Mouse (Mus musculus): Measurements from ENCODE around the gene Mettl4. TPM values are rescaled to one million over a fixed set of nuclear protein-coding genes. Genes with fewer than 3 reads are reported as not detected.

The Mettl4 gene
- polyA plus RNA-seq (2015; fragmentation: Nextera tagmentation; extraction: Ambion mirVana): 24.6 and 28.2 TPM in 2 replicates

DNA sequence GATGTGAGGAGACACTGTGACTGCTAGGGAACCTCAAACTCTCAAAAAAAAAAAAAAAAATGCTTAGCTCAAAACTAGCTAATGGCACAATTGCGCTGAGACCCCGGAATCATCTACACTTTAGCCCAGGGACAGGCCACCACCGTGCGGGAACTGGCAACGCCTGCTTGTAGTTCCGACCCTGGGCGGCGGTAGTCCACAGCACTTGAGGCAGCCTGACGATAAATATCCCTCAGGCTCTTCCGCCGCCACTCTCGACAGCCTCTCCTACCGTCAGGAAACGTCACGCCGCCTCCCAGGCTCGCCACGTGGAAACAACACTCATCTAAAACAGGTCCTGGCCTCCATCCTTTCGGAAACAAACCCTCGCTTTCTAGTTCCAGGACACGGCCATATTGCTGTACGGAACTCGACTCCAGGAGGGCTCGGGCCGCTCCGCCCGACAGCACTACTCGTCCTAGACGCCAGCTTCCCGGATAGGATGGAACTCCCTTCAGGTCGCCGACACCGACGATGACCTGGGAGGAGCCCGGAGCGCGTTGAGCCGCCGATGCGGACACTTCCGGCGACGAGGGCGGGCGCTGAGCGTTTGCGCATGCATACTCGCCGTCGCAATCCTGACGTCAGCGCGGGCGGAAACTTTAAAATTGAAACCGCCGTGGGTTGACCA lies at the start of gene Mettl4:
Gene Mettl4, minus strand, starts transcription at position 554 of the 670 bp plus-strand sequence.
- DNase-seq (ENCODE audit: low spot score): peak; percentile 88

DNA sequence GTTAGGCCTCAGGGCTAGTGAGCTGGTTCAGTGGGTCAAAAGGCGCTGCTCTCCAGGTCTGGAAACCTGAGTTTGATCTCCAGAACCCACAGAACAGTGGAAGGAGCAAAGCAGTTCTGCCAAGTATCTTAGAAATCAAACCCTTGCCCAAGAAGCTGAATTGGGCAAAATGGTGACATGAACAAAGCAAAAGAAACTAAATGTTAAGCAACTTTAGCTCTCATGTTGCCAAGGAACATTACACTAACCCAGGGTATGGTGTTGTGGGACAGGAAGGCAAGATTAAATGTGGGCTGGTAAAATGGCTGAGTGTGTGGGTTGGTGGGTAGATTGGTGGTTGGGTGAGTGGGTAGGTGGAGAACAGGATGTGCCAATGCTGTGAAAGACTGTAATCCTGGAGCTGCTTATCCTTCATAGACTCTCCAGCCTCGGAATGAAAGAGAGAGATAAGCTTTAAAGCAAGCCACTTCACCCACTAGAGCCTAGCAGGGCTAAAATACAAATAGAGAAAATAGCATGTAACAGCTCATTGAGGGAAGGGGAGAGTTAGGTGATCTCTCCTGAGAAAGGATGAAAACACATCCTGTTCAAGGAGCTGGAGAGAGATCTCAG lies 29.2 kb upstream of the Mettl4 start:
- no peak for DNase-seq (ENCODE audit: low spot score)

DNA sequence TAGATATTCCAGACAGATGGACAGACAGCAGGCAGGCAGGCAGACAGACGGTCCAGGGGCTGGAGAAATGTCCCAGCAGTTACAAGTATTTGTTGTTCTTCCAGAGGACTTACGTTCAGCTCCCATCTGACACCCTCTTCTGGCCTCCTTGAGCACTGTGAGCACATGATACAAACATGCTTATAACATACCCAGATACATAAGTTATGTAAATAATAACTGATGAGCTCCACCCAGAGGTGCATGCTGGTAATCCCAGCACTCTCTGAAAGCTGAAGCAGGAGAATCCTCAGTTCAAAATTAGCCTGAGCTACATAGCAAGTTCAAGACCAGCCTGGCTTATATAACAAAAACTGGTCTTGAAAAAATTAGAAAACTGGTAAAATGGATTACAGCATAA lies 18.7 kb upstream of the Mettl4 start:
- DNase-seq (ENCODE audit: low spot score): no peak

DNA sequence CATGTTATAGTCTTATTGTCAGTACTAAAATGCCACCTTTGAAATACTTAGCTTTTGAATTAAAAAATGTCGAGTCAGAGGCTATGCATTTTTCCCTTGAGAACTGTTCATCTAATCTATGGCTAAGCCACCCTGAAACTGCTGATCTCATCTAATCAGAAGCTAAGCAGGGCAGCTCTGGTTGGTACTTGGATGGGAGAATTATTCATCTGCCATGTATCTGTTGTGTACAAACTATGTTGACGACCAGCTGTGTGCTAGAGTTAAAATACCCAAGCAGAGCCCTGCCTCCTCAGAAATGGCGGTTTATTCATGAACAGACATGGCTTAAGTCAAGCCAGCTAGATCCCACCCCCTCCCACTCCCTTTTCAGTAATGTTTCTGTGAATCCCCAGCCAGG lies 14.9 kb upstream of the Mettl4 start:
- no peak for DNase-seq (ENCODE audit: low spot score)

DNA sequence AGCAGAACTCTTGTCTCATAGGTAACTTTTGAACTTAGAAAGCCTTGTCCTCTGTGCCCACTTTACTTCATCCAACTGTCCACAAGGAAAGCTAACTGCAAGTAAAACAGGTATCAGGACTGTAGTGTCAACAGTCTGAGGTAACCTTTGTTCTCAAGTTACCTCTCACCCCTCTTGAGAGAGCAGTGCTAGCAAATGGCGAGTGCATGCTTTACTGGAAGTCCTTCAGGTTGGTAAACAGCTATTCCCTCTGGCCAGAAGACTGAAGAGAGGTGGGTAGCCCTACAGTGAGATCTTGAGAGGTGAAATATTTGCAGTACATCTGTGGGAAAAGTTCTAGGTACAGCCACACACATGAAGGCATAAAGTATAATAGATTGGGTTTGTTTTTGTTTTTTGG lies 14.2 kb upstream of the Mettl4 start:
- DNase-seq (ENCODE audit: low spot score): no peak

DNA sequence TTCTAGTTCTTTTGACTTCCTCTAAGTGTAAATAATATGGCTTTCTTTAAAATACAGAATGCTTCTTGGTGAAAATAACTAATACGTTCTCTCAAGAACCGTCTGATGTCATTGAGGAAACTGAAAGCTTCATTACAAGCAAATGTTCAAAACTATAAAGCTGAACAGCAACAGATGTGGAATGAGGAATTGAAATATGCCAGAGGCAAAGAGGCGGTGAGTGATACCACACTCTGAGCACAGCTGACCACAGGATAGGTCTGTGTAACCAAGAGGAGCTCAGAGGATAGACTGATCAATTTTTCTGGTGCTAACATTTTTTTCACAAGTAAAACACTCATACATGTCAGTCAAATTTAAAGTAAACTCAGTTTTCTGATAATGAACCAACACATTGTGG lies 12.6 kb upstream of the Mettl4 start:
- DNase-seq (ENCODE audit: low spot score): no peak

DNA sequence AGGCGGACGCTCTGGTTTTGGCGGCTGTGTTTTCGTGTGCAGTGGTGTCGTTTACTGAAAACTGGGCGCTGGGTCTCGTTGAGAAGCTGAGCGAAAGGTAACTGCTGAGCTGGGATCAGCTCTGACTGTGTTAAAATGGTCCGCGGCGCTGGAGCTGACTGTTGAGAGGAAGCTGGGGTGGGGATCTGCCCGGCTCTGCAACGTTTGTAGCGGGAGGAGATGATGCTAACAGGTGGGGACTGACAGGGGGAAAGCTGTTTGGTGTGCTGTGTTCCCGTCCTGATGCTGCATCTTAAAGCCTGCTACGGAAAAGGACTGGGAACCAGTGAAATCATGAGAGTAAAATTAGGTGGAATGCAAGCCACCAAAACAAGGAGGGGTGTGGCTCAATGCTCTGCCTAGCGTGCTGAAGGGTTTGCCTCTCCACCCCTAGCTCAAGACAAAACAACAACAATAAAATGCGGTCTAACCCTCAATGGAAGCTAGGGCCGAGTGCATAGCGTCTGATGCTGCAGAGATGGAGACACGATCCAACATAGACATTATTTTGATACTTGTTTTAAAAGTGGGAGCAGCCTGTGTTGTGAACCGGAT lies 414 bp upstream of the Mettl4 start:
- DNase-seq (ENCODE audit: low spot score): no peak

DNA sequence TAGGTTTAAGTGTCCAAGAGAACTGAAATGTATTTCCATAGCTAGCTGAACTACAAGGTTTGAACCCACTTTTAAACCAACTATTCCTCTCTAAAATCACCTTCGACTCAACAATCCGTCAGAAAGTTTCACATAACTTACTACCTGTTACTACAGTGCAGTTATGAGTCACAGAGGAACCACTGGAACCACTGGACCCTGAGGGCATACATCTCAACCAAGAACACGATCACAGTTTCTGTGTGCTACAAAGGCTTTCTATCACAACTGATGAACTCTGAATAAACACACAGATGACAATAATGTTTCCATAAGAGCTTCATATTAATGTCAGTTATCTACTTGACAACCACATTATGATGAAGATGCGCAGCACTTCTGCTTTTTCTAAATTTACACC lies 11.6 kb downstream of the Mettl4 start:
- DNase-seq (ENCODE audit: low spot score): no peak

DNA sequence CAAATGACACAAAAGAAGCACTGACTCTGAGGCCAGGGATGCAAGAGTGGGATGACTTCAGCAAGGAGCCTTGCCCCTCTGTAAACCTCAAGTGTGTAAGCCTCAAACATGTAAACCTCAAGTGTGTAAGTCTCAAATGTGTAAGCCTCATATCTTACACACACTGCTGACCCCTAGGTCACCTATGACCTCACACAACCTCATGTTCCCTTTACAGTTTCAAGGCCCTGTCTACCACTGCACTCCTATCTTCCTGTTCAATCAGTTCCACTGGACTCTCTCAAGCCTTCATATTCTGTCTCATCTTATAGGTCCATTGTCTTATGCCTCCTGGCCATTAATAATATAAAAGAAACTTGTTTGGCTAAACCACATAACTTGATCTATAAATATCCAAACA lies 13.9 kb downstream of the Mettl4 start:
- no peak for DNase-seq (ENCODE audit: low spot score)

DNA sequence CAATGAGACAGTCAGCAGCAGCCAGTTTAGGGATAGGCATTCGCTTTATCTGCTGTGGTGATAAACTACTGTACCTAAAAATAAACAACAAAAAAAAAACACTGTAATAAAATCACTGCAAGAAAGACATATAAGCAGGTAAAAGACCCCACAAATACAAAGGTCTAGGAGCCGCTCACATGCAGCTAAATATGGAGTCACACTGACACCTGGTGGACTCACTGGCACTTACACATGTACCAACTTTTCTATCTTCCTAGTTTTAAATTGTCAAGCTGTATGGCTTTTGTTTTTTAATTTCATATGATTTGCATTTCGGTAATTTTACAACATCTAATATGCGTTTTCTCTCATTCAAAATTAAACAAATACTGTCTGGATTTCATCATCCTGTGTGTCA lies 14.4 kb downstream of the Mettl4 start:
- DNase-seq (ENCODE audit: low spot score): no peak

DNA sequence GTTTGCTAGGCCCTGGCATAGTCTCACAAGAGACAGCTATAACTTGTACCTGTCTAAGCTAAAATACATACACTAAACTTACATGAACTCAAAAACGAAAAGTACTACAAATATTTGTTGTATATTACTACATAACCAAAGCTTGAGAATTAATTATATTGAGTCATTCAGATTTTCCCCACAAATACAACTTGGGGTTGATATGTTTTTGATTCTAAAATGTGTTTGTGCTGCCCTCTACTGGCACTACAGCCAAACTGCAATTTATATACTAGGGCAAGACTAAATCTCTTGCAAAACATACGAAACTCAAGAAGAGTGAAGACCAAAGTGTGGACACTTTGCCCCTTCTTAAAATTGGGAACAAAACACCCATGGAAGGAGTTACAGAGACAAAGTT lies 19.4 kb downstream of the Mettl4 start:
- peak; percentile 42 for DNase-seq (ENCODE audit: low spot score)

DNA sequence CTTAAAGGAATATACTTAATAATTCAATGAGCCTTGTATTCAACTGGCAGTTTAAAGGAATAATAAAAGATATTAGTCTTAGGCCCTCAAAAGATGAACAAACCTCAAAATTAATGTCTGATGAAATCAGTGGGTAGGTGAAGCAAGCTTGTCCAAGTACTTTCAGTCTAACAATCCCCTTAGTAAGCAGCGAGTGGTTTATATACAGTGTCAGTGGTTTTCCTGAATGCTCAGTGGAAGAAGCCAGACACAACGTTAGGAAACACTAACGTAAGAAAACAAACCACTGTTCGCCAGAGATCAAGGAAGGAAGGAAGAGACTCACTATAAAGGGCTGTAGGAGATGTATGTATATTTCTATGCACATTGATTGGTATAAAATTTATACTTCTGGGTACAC lies 23.1 kb downstream of the Mettl4 start:
- no peak for DNase-seq (ENCODE audit: low spot score)

DNA sequence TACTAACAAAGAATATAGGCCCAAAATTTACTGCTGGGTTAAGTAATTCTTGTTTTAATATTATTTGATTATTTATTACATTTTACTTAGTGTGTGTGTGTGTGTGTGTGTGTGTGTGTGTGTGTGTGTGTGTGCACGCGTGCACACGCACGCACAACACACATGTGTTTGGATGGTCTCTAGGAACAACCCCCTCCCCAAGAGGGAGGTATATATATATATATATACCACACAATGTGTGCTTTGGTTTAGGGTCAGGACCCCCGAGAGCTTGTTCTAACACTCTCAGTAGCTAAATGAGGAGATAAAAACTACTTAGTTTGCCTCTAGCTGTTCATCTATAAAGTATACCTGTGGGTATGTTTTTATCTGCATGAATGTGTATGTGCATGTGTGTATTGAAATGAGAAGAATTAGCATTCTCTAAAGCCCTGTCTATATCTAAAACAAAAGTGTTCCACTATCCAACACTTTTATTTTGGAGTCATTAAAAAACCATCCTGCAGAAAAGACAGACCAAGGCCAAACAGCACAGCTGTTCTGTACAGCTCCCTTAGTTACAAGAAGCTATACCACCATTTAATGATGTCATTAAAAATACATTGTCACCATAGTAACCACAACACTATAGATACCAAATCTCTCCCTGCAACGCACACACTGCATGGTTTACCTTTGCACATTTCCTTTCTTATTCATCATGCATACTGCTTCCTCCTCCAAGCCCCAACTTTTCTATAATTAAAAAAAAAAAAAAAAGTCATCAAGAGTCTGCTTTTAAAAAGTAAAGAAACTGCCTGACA lies 76.1 kb downstream of the Mettl4 start:
- DNase-seq (ENCODE audit: low spot score): no peak

Measured in thymus, postnatal 0 days (tissue).